Mouse (Mus musculus) liver, embryonic 14.5 days (tissue): Measurements from ENCODE around the gene Slc22a13.

ENCODE experiments used
- CTCF ChIP-seq: IDR thresholded peaks from 2 replicates; pipeline ENCODE4 v1.5.1; 2016; ENCODE audit warnings: antibody characterized with exemption, low read depth, control low read depth
- EP300 ChIP-seq: IDR thresholded peaks from 2 replicates; pipeline ENCODE4 v1.6.1; 2016; ENCODE audit warnings: antibody characterized with exemption, low read depth

- no peak for TF ChIP-seq CTCF
- no peak for TF ChIP-seq EP300
Measured at GRCm38 (mm10) chr9:119240286-119240997, 31.5 kb upstream of the Slc22a13 start.
